Mouse (Mus musculus) activated CD4-positive, CD25-positive, alpha-beta regulatory T cell, adult 4 months (primary cell): ENCODE data around the gene Dnah3. TPM values are rescaled to one million over a fixed set of nuclear protein-coding genes. Genes with fewer than 3 reads are reported as not detected.

Experiments used
- ATAC-seq: one replicate; pipeline ENCODE4 v1.8.0; 2017
- polyA plus RNA-seq, 2 experiments: library from polyadenylated mRNA; unstranded; fragments of 100-300 nt; shearing (Covaris generic); gene quantifications; one replicate each; pipeline ENCODE4 v1.2.1; 2017

Gene Dnah3
- polyA plus RNA-seq, 2 experiments from 2014 or later, result 0.19 TPM; not detected in 1

DNA sequence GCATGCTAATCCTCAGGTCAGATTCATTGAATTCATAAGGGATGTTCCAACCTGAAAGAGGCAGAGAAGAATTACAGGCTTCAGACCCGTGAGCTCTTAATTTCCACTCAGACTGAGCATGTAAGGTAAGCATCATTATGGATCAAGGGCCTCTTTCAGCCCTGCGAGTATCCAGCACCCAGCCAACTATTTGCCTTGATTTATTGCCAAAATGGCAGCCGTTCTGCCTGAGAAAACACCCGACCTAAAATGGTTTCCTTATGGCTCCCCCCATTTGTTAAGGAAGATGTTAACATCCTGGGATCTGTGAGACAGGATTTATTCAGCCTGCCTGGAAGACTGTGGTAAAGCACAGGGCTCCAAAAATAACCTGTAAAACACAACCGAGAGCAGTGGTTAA, 158.0 kb downstream of the Dnah3 start:
- ATAC-seq, result no peak

DNA sequence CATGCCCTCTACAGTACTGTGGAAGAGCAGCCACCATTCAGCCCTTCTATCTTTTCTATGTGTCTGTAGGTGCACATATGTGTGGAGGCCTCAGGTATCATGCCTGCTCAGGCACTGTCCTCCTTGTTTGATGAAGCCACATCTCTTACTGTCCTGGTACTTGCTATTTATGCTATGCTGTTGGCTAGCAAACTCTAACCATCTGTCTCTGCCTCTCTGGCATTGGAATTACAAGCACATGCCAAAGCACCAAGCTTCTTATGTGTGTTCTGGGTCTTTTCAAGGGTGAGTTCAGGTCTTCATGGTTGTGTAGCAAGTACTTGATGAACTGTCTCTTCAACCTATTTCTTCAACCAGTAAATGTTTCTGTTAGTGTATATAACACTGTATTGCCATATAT, 158.8 kb downstream of the Dnah3 start:
- ATAC-seq, result no peak

GRCm38 (mm10) chr7:119928783-119929440, 166.2 kb downstream of the Dnah3 start:
- ATAC-seq, result no peak

GRCm38 (mm10) chr7:119921054-119921453, 174.0 kb downstream of the Dnah3 start:
- no peak for ATAC-seq

DNA sequence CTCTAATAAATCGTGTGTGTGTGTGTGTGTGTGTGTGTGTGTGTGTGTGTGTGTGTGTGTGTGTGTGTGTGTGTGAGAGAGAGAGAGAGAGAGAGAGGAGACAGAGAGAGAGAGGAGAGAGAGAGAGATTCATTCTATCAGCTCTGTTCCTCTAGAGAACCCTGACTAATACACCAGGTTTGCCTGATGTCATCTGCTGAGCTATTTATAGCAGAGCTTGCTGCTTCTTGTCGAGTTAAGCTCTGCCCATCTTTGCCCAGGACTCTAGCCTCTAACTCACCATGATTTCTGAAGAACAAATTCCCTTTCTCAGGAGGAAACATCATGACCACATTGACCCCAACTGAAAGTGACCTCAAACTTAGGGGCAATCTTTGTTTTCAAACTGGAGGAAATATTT, 174.6 kb downstream of the Dnah3 start:
- no peak for ATAC-seq

GRCm38 (mm10) chr7:119911727-119912126, 183.4 kb downstream of the Dnah3 start:
- ATAC-seq, result no peak

DNA sequence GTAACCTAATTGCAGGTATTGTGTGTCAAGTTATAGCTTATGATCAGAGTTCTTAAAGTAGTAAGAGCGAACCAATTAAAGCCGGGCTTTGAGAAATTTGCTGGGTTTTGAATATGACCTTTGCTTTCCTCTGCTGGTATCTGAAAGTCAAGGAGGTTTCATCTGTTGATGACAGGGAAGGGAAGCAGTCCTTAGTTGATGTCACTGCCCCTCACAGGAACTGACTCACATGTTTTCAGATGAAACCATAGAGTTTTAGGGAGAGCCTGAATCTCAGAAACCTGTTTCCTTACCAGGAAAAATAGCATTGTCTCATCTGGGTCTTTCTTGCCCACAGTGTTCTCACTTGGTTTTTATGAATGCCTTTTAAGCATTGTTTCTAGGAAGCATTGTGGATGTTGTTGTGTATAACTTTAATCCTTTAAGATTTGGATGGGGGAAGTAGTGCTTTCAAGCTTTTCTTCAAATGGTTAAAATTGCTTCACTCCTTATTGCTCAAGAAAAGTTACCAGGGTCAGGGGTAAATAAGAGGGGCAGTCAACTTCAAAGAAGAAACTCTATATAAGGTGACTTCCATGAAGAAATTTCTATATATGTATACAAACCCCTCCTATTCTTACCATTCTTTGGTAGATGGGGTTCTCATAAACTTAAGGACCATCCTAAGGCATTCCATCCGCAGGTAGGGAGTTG, 188.4 kb downstream of the Dnah3 start:
- no peak for ATAC-seq

DNA sequence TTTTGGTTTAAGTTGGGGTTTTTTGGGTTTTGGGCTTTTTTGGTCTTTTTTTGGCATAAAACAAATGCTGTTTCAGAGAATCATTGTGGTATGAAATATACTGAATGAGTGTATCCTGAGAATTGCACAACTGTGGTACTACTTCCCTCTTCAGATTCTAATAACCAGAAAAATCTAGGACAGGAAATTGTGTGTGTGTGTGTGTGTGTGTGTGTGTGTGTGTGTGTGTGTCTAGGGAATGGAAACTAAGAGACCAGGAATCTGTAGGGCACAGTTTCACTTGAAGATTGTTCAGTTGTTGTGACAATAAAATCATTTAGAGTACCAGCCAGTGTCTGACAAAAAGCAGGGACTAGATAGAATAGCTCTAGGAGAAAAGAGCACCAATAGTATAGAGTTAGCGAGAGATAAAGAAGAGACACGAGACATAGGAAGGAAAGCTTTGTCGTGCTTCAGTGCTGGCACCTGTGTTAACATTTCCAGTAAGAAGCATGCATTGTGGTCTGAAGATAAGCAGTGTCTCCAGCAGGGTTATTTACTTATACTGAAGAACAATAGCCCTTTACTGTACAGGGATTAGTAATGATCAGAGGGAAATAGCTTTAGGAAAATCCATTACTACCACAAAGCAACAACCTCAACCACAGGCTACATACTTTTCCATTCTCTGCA, 195.6 kb downstream of the Dnah3 start:
- no peak for ATAC-seq

GRCm38 (mm10) chr7:119898247-119898856, 196.7 kb downstream of the Dnah3 start:
- no peak for ATAC-seq

- no peak for ATAC-seq
These were observed 197.5 kb downstream of the Dnah3 start for GRCm38 (mm10) chr7:119897521-119898109.

DNA sequence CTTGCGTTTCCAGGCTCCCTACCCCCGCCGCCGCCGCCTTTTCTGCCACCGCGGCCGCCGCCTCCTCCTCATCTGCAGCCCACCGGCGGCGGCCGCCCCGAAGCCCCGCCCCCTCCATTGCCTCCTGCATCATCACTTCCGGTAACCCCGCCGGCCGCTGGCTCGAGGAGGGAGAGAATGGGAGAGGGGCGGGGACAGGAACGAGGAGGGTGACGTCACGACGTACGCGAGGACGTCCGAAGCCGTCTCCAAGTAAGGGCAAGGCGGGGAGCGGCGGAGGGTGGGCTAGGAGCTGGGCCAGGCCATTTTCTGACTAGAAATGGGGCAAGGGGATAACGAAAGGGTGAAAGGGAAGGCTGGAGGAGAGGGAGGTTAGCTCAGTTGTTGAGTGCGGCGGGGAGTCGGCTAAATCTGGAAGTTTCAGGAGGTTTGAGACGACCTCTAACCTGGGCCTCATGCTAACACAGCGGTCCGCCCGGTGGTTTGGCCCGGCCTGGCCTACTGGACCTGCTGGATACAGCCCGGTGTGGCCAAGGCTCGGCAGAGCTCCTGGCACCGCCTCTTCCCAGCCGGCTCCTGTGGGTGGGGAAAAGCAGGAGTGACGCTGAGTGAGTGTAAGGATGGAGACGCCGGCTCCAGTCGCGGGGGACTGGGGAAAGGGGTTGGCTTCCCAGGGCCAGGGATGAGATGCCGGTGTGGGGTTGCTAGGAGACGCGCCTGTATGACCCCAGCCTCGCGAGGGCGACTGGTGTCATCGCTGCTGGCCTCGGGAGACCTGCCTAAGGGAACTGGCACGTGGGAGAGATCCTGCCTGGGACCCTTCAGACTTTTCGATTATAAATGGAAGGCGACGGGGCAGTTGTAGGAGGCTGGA, 199.2 kb downstream of the Dnah3 start, which contains the start of the genes Lyrm1 and Dcun1d3:
TSS of gene Lyrm1 (plus strand) at position 223 of the 874 bp plus-strand sequence.
TSS of gene Dcun1d3 (minus strand) at position 660 of the 874 bp plus-strand sequence.
- ATAC-seq, result peak; percentile 97

GRCm38 (mm10) chr7:119894818-119895544, 200.1 kb downstream of the Dnah3 start:
- ATAC-seq, result no peak

DNA sequence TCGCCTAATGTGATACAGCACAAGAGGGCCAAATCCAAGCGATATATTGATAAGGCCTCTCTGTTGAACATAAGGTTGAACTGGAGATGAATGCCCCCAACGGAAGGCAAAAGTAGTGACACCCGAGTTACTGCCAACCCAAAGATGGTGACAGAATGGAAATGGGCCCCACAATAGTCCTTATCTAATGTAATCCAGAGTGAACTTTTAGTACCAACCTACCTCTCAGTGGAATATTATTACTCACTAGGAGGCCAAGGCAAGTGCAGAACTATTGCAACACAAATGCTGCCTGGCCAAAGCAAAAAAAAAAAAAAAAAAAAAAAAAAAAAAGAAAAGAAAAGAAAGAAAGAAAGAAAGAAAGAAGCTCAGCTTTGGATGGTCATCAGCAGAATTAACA, 202.3 kb downstream of the Dnah3 start:
- no peak for ATAC-seq

DNA sequence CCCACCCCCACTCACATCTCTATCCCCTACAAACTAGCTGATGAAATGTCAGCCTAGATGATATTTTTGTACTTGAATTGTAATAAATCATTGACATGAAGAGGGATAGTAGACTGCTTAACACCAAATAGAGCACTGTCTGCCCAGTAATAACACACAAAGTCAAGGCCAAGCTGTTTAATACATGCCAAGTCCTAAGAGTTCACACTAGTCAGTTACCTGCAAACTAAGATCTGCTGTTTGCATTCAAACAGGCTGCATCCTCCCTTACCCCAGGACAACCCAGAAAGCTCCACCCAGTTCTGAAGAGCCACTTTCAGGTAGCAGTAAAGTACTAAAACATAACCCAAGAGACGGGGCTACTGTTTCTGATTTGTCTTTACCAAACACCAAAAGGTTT, 202.9 kb downstream of the Dnah3 start:
- ATAC-seq, result no peak

DNA sequence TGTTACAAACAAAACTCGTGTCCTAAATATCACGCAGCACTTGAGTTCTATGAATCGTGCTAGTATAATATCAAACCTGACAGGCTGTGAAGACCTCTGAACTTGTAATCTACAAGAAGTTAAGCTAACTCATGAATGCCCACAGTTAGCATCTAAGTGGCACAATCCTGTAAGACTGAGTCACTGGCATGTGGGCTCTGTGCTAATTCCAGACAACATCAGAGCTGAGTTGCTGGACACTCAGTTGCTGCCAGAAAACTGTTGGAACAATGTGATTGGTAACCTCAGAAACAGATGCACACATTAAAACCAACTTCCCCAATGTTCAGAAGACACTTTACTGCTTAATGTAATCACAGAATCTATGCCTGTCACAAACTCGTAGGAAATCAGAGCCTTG, 207.2 kb downstream of the Dnah3 start:
- no peak for ATAC-seq

DNA sequence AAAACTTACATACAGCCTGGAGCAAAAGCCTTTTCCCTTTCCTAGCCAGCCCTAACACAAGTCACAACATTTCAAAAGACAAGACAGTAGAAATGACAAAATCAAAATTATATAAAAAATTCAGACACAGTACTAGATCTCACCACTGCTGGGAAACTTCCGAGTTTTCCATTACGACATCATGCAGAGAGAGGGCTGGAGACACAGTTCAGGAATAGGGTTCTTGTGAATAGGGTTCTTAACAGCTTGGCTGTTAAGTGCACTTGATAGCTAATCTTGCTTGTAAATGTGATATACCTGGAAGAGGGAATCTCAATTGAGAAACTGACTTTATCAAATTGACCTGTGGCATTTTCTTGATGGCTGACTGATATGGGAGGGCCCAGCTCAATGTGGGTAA, 213.9 kb downstream of the Dnah3 start:
- no peak for ATAC-seq

GRCm38 (mm10) chr7:119880345-119880744, 214.7 kb downstream of the Dnah3 start:
- no peak for ATAC-seq

DNA sequence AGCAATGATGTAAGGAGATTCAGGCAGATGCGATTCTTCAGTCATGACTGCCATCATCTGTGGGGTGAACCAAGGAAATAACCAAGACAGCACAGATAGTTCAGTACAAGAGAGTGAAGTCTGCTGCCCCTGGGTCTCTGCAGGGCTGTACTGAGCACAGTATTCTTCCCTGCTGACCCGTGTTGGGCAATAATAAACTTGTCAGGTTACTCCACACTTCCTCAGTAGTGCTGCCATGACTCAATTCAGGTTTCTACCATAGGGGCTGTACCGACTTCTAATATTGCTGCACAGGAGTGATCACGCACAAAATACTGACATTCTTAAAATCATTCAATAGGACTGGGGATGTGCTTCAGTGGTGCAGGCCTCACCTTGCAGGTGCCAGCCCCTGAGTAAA, 215.9 kb downstream of the Dnah3 start:
- no peak for ATAC-seq

DNA sequence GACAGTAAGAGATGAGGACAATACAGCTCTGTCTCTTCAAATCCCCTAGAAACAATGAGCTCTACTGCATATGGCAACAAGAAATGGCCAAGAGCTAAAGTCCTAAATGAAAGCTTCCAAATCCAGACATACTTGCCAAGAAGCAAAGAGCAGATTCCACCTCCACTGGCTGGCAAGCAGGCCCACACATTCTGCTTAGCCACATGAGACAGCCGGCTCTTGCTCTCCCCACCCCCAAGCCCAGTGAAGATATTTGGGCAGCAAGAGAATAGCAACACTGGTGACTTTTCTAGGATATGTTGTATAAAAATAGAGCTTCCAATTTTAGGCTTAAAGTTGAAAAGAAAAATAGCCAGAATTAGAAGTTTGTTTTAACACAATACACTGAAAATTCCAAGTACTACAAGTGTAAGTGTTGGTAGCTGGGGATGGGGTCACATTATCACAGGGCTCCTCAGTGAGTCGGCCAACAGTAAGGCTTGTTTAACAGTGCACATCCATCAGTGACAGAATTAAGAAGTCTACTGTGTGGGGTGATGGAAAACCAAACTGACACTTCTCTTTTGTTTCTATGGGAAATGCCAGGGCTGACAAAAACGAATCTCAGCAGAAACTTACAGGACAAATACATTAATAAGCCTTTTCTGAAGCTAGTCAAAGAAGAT, 219.2 kb downstream of the Dnah3 start:
- ATAC-seq, result no peak

DNA sequence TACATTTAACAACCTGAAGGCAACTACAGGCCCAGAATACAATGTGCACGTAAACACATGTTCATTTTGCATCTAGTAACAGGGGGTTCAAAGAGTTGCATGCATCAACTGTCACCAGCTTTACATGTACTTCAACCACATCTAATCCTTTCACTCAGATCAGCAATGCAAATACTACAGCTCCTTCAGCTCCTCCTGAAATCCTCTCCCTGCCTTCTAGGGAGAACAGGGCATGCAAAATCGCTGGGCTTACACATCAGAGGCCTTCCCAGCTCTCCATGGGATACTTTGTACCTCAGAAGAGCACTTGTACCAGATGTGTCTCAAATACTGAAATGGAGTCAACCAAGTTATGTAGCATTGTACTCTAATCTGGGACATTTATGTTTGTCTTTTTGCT, 222.0 kb downstream of the Dnah3 start:
- ATAC-seq, result no peak
